In genomic region chr9:31649073-31649472, GRCm38 (mm10) we compare ENCODE assay signal across 22 mouse cellular contexts.
DNase-seq lines count a peak whose midpoint lies in the region; ATAC-seq and TF ChIP-seq lines count a peak whose summit lies in the region.
"Had no signal": no experiment of that assay in that cellular context is flagged by ENCODE, and none has a peak within 500 bp of the region (broad histone marks: within the 10 kb centered on the region; RNA-seq: fewer than 3 reads in every experiment).

No protein-coding gene starts in this region.

- no peak for TF ChIP-seq POLR2A in CH12.LX (IDR thresholded peaks at IDR 0.05; ENCODE audit: low read depth, low read length)

- no peak for ATAC-seq in stomach, embryonic 16.5 days (ENCODE audit: insufficient read depth, low FRiP score)
- ATAC-seq in stomach, postnatal 0 days (ENCODE audit: low FRiP score, low TSS enrichment) = no peak
- no peak for ATAC-seq in midbrain, postnatal 0 days (ENCODE audit: low FRiP score)
- ATAC-seq: activated CD4-positive, CD25-positive, alpha-beta regulatory T cell, adult 4 months; CD4-positive, CD25-positive, alpha-beta regulatory T cell, adult 4 months; Patski had no signal

- H3K27ac ChIP-seq in CH12.LX (ENCODE audit: insufficient read depth, low read depth) = no peak overlapping the region
- H3K27ac ChIP-seq in stomach, embryonic 16.5 days (ENCODE audit: low read length) = peak overlapping the region; percentile 13; the same call in 1 of the 2 replicates
- H3K27ac ChIP-seq in stomach, postnatal 0 days (replicated peaks) = peak overlapping the region; percentile 31
- no peak overlapping the region for H3K27ac ChIP-seq in midbrain, postnatal 0 days (ENCODE audit: low read depth, low read length)

- in situ Hi-C loops in CH12.LX (cut with MboI; ENCODE audit: low pct_ligation_motif_present, low pct_unique_long_range_greater_than_20kb, low sequenced_read_pairs) = no loop called here

- dilution Hi-C loops in CH12.LX (cut with MboI; ENCODE audit: extremely low pct_ligation_motif_present, extremely low pct_unique_long_range_greater_than_20kb, low sequenced_read_pairs) = no loop called here

- WGBS in stomach, embryonic 16.5 days = 88% methylated on average over 5 of the region's 5 CpGs
- WGBS in stomach, postnatal 0 days = 81% methylated on average over 5 of the region's 5 CpGs
- 90% methylated on average over 5 of the region's 5 CpGs for WGBS in midbrain, postnatal 0 days

- H3K4me3 ChIP-seq in CH12.LX (replicated peaks in 1 of 3; ENCODE audit: low read depth in 2 of 3, low read length in 2 of 3, poor library complexity in 1 of 3) = no peak overlapping the region
- no peak overlapping the region for H3K4me3 ChIP-seq in stomach, embryonic 16.5 days (replicated peaks; ENCODE audit: low read length)
- H3K4me3 ChIP-seq in stomach, postnatal 0 days (ENCODE audit: low read depth, low read length) = no peak overlapping the region
- H3K4me3 ChIP-seq in midbrain, postnatal 0 days (ENCODE audit: low read depth, low read length) = no peak overlapping the region

- peak; percentile 83 for TF ChIP-seq EP300 in CH12.LX (IDR thresholded peaks at IDR 0.05; ENCODE audit: low read length)
- no peak for TF ChIP-seq EP300 in stomach, postnatal 0 days (optimal IDR thresholded peaks at IDR 0.05)

- peaks cover 0 to 29% of the 10 kb centered on the region in 2 experiments; a peak in 2 of 4 replicates for H3K4me1 ChIP-seq in CH12.LX (ENCODE audit: control insufficient read depth in 1 of 2, insufficient read depth in 2 of 2)
- no peaks in the 10 kb centered on the region for H3K4me1 ChIP-seq in stomach, embryonic 16.5 days (ENCODE audit: control insufficient read depth, insufficient read depth, low read length)
- no peaks in the 10 kb centered on the region for H3K4me1 ChIP-seq in stomach, postnatal 0 days (replicated peaks; ENCODE audit: control insufficient read depth, insufficient read depth)
- H3K4me1 ChIP-seq in midbrain, postnatal 0 days (ENCODE audit: insufficient read depth, low read length) = no peaks in the 10 kb centered on the region

- H3K79me2 ChIP-seq in CH12.LX (replicated peaks; ENCODE audit: control insufficient read depth, extremely low read depth, insufficient read depth, poor library complexity, severe bottlenecking) = no peaks in the 10 kb centered on the region

- H3K27me3 ChIP-seq in CH12.LX (replicated peaks) = no peaks in the 10 kb centered on the region
- H3K27me3 ChIP-seq in stomach, embryonic 16.5 days (ENCODE audit: control insufficient read depth, insufficient read depth, low read length) = no peaks in the 10 kb centered on the region
- H3K27me3 ChIP-seq in stomach, postnatal 0 days (ENCODE audit: control insufficient read depth, insufficient read depth, low read length) = no peaks in the 10 kb centered on the region
- no peaks in the 10 kb centered on the region for H3K27me3 ChIP-seq in midbrain, postnatal 0 days (ENCODE audit: insufficient read depth, low read length)
- H3K27me3 ChIP-seq: Patski had no signal

- H3K9me3 ChIP-seq in CH12.LX (replicated peaks; ENCODE audit: low read length) = no peaks in the 10 kb centered on the region
- no peaks in the 10 kb centered on the region for H3K9me3 ChIP-seq in stomach, embryonic 16.5 days (replicated peaks; ENCODE audit: control insufficient read depth, low read length)
- no peaks in the 10 kb centered on the region for H3K9me3 ChIP-seq in stomach, postnatal 0 days (ENCODE audit: control insufficient read depth, low read length)
- no peaks in the 10 kb centered on the region for H3K9me3 ChIP-seq in midbrain, postnatal 0 days (ENCODE audit: low read length)
- H3K9me3 ChIP-seq: G1E had no signal

- H3K36me3 ChIP-seq in CH12.LX (replicated peaks in 1 of 2; ENCODE audit: control insufficient read depth in 1 of 2, insufficient read depth in 1 of 2, low read length in 1 of 2) = no peaks in the 10 kb centered on the region
- no peaks in the 10 kb centered on the region for H3K36me3 ChIP-seq in stomach, embryonic 16.5 days (ENCODE audit: control insufficient read depth, insufficient read depth, low read length)
- H3K36me3 ChIP-seq in stomach, postnatal 0 days (ENCODE audit: control insufficient read depth, insufficient read depth, low read length) = no peaks in the 10 kb centered on the region
- H3K36me3 ChIP-seq in midbrain, postnatal 0 days (ENCODE audit: insufficient read depth, low read length) = no peaks in the 10 kb centered on the region
- H3K36me3 ChIP-seq: G1E had no signal

- TF ChIP-seq RAD21 in CH12.LX (IDR thresholded peaks at IDR 0.05; ENCODE audit: low read depth, low read length) = no peak

- no peak for TF ChIP-seq CTCF in CH12.LX (conservative IDR thresholded peaks at IDR 0.05 in 1 of 2, IDR thresholded peaks at IDR 0.05 in 1 of 2; ENCODE audit: low read depth in 2 of 2, low read length in 2 of 2)
- TF ChIP-seq CTCF in stomach, postnatal 0 days (IDR thresholded peaks at IDR 0.05; ENCODE audit: low read depth) = no peak
- TF ChIP-seq CTCF in midbrain, postnatal 0 days (IDR thresholded peaks at IDR 0.05) = no peak

- H3K4me2 ChIP-seq in CH12.LX (ENCODE audit: insufficient read depth, low read depth, poor library complexity, severe bottlenecking) = peak overlapping the region; percentile 51
- H3K4me2 ChIP-seq in stomach, embryonic 16.5 days (ENCODE audit: low read depth, low read length) = no peak overlapping the region
- H3K4me2 ChIP-seq in stomach, postnatal 0 days (replicated peaks; ENCODE audit: low read depth) = no peak overlapping the region
- H3K4me2 ChIP-seq in midbrain, postnatal 0 days (ENCODE audit: low read depth, low read length, poor library complexity, severe bottlenecking) = no peak overlapping the region

- DNase-seq in heart, adult 11 months = peak; percentile 12
- DNase-seq in heart, adult 9 months (ENCODE audit: low spot score in 2 of 2) = no peak
- peak; percentile 78 for DNase-seq in CH12.LX (ENCODE audit: extremely low read depth)
- no peak for DNase-seq in stomach, postnatal 0 days (ENCODE audit: low spot score)
- no peak for DNase-seq in spleen, adult 18-20 months
- DNase-seq in lung, adult 18-20 months = no peak
- DNase-seq in midbrain, postnatal 0 days (ENCODE audit: low spot score) = no peak
- DNase-seq: adrenal gland, adult 2 months; adrenal gland, adult 8-10 months; adrenal gland, postnatal 10 days; adrenal gland, postnatal 14 days; adrenal gland, postnatal 25 days; adrenal gland, postnatal 36 days; B cell, adult 2 months; cerebellum, adult 11 months; cerebellum, adult 11-12 months; cerebellum, adult 18-20 months had no signal

- H3K9ac ChIP-seq in CH12.LX (ENCODE audit: insufficient read depth, low read depth) = no peak overlapping the region
- H3K9ac ChIP-seq in stomach, embryonic 16.5 days (ENCODE audit: low read length) = no peak overlapping the region
- no peak overlapping the region for H3K9ac ChIP-seq in stomach, postnatal 0 days (ENCODE audit: low read length)
- H3K9ac ChIP-seq in midbrain, postnatal 0 days (replicated peaks; ENCODE audit: low read length, poor library complexity, severe bottlenecking) = no peak overlapping the region

TF ChIP-seq in CH12.LX, 34 proteins besides CTCF, POLR2A, EP300 and RAD21:
- peak; percentile 43; the same call in 1 of the 2 replicates for TF ChIP-seq ZNF384 (IDR thresholded peaks at IDR 0.05; ENCODE audit: low read depth, low read length)
- peak; percentile 52; the same call in 1 of the 2 replicates for TF ChIP-seq TCF12 (IDR thresholded peaks at IDR 0.05; ENCODE audit: low read depth, low read length)
- TF ChIP-seq RCOR1 (conservative IDR thresholded peaks at IDR 0.05; ENCODE audit: low read depth, low read length) = 0 out of 2 replicates have a peak, but pooled peaks have one; percentile 65
- TF ChIP-seq JUN (IDR thresholded peaks at IDR 0.05; ENCODE audit: insufficient read depth, low read depth, low read length) = peak; percentile 60; the same call in 1 of the 2 replicates
- peak; percentile 96 for TF ChIP-seq BHLHE40 (IDR thresholded peaks at IDR 0.05; ENCODE audit: low read depth, low read length)
- peak; percentile 49; the same call in 1 of the 2 replicates for TF ChIP-seq MXI1 (IDR thresholded peaks at IDR 0.05; ENCODE audit: low read depth, low read length)
- TF ChIP-seq SIN3A (IDR thresholded peaks at IDR 0.05; ENCODE audit: low read length) = peak; percentile 32; the same call in 1 of the 2 replicates
- TF ChIP-seq PAX5 (IDR thresholded peaks at IDR 0.05; ENCODE audit: low read length) = no peak
- TF ChIP-seq USF2 (conservative IDR thresholded peaks at IDR 0.05; ENCODE audit: low read depth, low read length) = no peak
- TF ChIP-seq JUND (conservative IDR thresholded peaks at IDR 0.05; ENCODE audit: low read depth, low read length) = peak; percentile 66
- peak; percentile 71 for TF ChIP-seq MAFK (IDR thresholded peaks at IDR 0.05; ENCODE audit: insufficient replicate concordance, low read length)
- TF ChIP-seq UBTF (IDR thresholded peaks at IDR 0.05; ENCODE audit: low read depth, low read length) = no peak
- TF ChIP-seq HCFC1 (IDR thresholded peaks at IDR 0.05; ENCODE audit: low read depth, low read length) = no peak; the same call in 1 of the 2 replicates
- peak; percentile 70; the same call in 1 of the 2 replicates for TF ChIP-seq MYC (IDR thresholded peaks at IDR 0.05; ENCODE audit: low read depth, low read length)
- TF ChIP-seq E2F4 (IDR thresholded peaks at IDR 0.05; ENCODE audit: insufficient replicate concordance, low read depth, low read length) = 0 out of 2 replicates have a peak, but pooled peaks have one; percentile 49
- no peak for TF ChIP-seq SMC3 (IDR thresholded peaks at IDR 0.05; ENCODE audit: low read depth, low read length)
- peak; percentile 94 for TF ChIP-seq ETS1 (conservative IDR thresholded peaks at IDR 0.05; ENCODE audit: low read depth, low read length)
- peak; percentile 80 for TF ChIP-seq IRF4 (IDR thresholded peaks at IDR 0.05; ENCODE audit: low read depth, low read length)
- TF ChIP-seq MEF2A (IDR thresholded peaks at IDR 0.05; ENCODE audit: borderline replicate concordance, low read depth, low read length) = peak; percentile 87
- TF ChIP-seq CHD2 (IDR thresholded peaks at IDR 0.05; ENCODE audit: low read length) = peak; percentile 65; the same call in 1 of the 2 replicates

Comparison
In these comparisons a context has a peak if more than half of its experiments do, and no peak if none do; other contexts are left out.
1. DNase-seq: peak in heart, adult 11 months (single experiment) and CH12.LX (single experiment); none in heart, adult 9 months (0 of 2), stomach, postnatal 0 days (single experiment), spleen, adult 18-20 months (0 of 2), lung, adult 18-20 months (0 of 2) and midbrain, postnatal 0 days (single experiment).
2. H3K27ac ChIP-seq: peak in stomach, embryonic 16.5 days (single experiment) and stomach, postnatal 0 days (single experiment); none in CH12.LX (single experiment) and midbrain, postnatal 0 days (single experiment).